Mouse (Mus musculus) right cerebral cortex, adult 18-20 months (tissue): Measurements from ENCODE around the gene Bex4.
A peak's percentile ranks its signal among the peaks of the same experiment; 100 is the strongest.
"Not testable (repeated sequence)": the region's sequence is repeated elsewhere in the genome, so short reads cannot be mapped to it uniquely, and the experiment has no call there.

Source experiments
- DNase-seq: peaks from one replicate; pipeline ENCODE4 v3.0.0; 2022; ENCODE audit warnings: mixed read lengths

The Bex4 gene

DNA sequence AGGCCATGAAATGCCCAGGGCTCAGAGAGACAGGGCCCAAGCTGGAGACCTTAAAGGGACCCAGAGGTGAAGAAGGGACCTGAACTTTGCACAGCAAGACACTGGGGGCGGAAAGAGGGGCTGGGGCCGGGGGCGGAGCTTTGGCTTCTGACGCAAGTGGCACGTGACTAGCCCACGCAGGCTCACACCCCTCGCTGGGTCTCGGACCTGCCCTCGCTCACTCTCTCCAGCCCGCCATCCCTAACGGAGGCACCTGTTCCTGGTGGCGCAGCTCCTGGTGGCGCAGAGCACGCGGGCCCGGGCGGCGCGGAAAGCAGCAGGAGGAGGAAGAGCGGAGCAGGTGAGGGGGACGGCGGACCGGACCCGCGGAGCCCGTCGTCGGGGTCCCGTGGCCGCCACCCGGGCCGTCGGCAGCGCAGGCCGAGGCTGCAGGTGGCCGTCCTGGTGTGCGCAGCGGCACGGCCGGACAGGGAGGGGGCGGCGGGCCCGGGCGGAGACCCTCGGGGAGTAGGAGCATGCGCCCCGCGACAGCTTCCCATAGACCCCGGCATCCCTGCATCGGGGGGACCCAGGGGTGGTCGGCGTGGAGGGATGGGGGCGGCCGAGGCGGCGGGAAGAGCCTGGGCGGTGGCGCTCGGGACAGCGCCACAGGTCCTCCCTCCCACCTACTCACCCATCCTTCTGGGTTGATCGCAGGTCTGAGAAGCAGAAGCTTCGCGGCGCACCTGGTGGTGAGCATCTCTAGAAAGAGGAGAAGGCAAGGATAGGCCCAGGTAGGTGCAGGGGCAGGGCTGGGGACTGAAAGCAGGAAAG lies at the start of gene Bex4:
Gene Bex4, plus strand, starts transcription at position 170 of the 813 bp plus-strand sequence.
- DNase-seq = not testable (repeated sequence)

DNA sequence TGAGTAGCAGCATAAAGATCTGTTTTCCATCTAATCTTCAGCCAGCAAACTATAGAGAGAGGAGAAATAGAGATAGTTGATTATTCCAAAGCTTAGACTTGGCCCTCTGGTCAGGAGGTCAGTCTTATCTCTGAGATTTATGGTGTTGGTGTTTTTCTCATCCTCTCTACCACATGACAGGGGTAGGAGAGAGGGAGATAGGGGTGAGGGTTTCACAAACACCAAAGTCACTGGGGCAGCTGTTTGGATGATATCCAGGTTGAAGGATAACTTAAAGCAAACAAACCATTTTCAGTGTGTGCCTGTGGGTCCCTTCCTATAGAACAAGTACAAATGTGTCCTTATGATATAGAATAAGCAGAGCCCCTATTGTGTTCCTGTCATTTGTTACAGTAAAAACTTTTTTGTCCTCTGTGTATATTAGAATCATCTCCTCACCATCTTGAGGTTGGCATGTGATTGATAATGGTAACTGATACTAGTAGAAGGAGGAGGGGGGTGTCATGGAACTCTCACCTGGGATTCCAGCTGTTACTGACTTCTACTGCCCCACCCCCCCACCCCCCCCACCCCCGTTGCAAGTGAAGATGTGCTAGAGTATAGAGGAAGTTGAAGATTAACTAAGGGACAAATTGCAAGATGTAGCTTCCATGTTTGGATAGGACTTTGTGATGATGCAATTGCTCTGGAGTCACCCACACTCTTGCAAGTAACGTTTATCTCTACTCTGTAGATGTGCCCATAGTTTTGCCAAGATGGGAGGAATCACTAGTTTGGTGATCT lies 46.1 kb upstream of the Bex4 start:
- DNase-seq = no peak

DNA sequence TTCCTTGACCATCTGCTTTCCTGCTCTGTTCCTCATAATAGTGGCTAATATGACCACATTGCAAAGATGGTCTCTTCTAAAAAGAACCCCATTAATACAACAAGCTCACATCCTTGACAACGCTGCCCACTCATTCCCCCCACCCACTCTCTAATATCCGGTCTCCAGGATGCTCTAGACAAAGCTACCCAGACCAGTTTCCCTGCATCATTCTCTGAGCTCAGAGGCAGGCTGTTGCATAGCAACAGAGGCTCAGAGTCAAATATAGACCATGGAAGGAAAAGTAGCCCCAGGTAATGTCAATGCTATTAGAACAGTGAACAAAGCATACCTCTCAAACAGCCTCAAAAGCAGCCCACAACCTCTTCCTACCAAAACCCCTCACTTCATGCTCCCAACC lies 44.4 kb upstream of the Bex4 start:
- peak; percentile 22 for DNase-seq

DNA sequence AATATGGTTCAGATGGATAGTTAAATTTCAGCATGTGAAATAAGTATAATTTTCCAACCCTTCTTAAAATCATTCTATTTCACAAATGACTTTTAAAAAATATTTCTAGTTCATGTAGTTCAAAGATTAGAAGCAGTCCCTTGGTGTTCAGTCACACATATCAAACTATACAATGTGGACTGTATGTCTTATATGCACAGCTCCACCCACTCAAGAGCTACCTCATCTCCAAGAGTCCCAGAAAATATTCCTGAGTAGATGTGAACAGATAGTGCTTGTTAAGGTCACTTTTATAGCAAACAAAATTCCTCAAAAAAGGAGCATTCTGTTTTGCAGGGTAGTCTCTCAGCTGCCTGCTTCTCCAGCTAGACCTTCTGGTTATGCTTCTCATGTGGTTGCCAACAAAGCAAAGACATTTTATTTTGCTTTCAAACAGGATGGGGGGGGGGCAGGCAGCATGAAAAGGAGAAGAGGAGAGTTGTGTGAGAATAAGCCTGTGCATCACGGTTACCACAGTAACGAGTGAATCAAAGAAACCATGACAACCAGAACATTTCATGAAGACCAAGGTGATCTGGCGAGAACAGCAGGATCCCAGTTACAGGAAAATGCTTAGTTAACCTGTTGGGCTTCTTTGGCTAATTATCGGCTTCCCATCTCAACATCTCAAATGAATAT lies 34.6 kb upstream of the Bex4 start:
- DNase-seq = peak; percentile 5

DNA sequence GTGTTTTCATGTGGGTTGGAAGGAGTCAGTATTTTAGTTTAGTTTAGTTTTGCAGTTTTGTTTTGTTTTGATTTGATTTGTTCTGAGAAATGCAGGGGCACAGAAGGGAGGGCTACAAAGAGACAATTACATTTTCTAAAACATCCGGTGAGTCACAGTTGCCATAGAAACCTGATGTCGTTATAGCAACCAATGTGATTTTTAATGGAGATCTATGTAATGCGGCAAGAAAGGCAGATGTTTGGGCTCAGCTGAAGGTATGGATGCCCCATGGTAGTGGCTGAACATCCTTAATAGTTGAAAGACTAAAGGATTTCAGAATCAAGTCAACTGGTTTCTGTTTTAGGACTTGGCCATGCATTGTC lies 34.1 kb upstream of the Bex4 start:
- DNase-seq = peak; percentile 7

DNA sequence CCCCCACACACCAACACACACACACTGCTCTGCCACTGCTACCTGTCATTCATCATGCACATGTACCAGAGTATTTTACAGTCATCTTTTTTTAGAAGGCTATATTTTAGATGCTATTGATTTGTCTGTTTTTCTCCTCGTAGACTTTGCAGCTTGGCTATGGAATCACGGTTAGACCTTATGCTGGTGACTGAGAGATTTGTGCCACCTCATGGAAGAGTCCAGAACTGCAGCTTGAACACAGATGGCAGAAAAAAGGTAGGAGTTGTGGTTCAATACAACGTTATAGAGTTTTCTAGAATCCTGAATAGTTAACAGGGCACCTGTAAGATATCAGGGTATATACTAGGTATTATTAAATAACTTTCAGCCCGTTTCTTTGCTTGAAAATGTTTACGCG lies 30.9 kb upstream of the Bex4 start:
- DNase-seq = peak; percentile 57

DNA sequence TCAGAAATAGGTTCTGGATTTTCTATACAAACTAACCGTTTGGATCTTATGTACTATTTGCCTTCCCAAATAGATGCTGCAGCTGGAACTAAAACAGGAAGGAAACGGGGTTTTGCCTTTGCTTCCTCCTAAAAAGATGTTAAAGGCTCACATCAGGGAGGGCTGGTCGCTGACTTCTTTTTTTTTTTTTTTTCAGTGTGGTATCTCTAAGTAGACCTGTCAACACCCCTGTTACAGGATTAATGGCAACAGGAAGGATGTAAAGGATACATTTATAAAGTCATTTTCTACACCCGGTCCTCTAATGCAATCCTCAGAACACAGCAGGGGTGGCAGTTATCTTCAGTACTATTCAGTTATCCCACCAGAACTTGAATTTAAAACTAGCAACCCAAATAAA lies 23.8 kb upstream of the Bex4 start:
- no peak for DNase-seq

DNA sequence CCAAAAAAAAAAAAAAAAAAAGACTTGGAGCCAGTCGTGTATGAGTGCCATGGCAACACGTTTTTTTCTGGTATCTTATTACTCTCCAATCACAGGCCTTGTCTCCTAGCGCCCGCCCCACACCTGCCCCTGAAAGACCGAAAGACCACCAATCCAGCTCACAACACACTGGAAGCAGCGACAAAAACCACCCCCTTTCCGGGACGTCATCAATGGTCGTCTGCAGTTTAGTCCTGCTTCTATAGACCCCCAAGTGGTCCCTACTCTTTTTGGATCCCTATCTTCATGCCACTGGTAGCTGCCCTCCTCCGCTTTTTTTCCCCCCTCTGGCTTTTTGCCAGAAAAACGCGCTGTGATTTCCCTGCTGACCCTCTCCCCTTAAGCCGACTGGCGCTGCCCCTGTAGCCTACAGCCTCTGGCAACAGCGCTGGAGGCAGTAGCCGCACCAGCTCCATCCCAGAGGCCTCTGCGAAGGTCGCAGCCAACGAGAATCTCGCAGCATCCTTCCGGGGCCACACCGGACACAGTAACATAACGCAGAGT lies 23.3 kb upstream of the Bex4 start:
- DNase-seq = peak; percentile 78

DNA sequence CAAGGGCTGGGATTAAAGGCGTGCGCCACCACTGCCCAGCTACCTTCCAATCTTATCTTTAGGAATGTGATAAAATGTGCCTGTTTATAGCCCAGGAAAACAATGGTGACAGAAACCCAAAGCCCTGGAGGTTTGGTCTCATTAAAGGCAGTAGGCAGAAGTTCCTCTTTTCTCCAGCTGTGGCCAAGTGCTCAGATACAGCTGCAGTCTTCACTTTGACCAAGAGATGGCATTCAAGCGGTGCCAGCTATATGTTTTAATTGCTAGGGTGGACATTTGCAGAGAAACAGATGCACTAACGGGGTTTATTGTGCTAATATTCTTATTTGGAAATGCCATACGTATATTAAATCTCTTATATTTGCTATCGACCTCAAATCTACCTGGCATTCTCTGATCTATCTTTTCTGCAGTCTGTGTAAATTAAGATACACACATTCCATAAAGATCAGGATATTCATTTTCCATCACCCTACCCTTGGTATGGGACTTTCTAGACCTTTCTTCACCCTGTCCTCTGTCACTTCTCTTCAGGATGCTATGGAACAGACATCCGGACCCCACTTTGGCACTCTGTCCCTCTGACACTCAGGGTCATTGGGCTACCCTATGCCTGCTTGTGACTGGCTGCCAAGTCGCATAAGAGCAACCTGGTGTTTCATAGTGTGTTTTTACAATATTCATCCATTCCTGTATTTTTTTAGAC lies 11.6 kb upstream of the Bex4 start:
- no peak for DNase-seq

DNA sequence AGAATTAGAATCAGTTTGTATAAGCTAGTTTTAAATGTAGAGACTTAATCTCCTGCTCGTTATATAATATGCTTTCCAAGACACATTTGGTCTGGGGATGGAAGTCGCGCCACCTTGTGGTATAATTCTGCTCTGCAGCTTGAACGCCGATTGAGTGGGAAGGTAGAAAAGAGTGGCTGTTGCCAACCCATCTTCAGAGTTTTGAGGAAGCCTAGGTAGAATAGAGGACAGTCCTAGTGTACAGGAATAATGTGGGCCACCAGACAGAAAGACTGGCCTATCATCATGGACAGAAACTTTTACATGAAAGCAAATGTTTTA lies 11.1 kb upstream of the Bex4 start:
- peak; percentile 51 for DNase-seq

DNA sequence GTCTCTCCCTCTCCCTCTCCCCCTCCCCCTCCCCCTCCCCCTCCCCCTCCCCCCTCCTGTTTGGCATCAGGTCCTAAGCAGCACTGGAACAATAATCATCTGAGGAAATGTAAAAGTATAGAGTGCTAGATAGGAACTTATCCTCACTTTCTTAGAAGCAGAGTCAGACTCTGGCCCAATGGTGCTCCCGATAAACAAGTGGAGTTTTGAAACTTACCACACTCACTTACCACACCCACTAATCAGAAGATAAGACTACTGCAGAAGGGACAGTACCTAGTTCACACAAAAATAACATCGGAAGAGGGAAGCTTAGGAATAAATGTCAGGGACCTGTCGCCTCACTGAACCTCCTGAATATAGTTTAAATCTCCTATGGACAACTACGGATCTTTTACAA lies 3.2 kb upstream of the Bex4 start:
- DNase-seq = no peak

DNA sequence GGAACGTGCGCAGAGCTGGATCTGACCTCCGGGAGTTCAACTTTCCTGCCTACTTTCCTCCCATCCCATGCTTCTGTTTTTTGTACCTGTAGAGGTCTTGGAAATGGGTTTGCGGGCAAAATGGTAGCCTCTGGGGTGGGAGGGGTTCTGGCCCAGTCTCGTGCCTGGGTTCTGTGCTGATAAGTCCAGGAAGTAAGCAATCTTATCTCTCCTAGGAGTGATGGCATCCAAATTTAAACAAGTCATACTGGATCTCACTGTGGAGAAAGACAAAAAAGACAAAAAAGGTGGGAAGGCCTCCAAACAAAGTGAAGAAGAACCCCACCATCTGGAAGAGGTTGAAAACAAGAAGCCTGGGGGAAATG lies 826 bp downstream of the Bex4 start:
- DNase-seq = not testable (repeated sequence)

DNA sequence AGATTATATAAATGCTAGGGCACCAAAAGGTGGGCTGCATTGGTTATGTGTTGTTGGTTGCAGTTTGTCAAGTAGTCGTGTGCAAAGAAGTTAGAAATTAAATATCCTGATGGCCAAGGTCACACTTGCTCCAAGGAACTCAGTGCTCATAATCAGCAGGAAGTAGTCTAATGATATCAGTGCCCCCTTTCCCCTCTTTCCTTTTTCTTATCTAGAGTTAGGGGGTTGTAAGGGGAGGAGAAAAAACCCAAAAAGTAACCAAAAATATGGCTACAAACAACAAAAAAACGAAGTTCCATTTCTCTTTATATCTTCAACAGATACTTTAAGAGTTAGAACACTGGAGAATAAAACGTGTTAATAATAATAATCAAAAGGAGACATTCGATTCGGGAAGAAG lies 2.6 kb downstream of the Bex4 start:
- DNase-seq = no peak

DNA sequence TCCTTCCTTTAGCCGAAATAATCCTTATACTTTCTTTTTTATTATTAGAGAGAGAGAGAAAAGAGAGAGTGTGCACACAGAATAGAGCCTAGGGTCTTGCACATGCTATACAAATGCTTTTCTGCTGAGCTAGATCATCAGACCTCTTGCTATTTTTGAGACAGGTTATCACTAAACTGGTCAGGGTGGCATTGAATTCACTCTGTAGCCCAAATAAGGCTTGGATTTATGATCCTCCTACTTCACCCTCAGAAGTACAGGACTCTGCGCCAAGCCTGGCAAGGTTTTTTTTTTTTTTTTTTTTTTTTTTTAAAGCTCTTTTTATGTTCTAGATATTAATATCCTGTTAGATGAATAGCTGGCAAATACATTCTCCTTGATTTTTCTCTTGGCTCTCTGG lies 4.9 kb downstream of the Bex4 start:
- no peak for DNase-seq

DNA sequence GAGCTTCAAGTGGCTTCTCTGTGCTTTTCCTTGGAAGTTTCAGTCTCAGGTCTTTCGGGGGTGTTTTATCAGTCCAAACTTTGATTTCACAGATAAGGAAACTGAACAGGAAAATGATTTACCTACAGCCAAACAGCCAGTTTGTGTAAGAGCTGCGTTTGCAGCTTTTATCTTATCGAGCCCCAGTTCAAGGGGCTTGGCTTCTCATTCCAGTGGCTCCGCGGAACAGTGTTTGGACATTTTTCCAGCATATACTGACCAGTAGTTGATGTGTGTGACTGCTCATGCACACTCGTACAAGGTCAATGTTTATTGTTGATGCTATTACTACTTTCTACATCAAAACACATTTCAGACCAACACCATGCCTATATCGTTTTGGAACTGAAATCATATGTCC lies 5.4 kb downstream of the Bex4 start:
- DNase-seq = no peak

DNA sequence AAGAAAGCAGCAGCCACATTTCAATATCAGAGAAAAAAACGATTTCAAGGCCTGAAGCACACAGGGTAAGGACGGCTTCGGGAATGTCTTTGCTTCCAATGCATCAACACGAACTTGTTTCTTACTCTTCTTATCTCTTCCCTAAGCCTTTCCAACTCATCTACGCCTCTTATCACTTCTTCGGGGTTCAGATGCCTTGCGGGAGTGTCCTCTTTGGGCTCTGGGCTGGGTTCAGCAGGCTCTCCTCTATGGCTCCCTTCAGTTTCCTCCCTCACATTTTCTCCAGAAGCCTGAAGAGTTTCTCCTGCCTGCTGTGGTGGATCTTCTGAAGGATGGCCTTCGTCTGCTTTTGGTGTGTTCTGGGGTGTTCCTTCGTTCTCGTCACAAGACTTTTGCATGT lies 31.8 kb downstream of the Bex4 start:
- no peak for DNase-seq

DNA sequence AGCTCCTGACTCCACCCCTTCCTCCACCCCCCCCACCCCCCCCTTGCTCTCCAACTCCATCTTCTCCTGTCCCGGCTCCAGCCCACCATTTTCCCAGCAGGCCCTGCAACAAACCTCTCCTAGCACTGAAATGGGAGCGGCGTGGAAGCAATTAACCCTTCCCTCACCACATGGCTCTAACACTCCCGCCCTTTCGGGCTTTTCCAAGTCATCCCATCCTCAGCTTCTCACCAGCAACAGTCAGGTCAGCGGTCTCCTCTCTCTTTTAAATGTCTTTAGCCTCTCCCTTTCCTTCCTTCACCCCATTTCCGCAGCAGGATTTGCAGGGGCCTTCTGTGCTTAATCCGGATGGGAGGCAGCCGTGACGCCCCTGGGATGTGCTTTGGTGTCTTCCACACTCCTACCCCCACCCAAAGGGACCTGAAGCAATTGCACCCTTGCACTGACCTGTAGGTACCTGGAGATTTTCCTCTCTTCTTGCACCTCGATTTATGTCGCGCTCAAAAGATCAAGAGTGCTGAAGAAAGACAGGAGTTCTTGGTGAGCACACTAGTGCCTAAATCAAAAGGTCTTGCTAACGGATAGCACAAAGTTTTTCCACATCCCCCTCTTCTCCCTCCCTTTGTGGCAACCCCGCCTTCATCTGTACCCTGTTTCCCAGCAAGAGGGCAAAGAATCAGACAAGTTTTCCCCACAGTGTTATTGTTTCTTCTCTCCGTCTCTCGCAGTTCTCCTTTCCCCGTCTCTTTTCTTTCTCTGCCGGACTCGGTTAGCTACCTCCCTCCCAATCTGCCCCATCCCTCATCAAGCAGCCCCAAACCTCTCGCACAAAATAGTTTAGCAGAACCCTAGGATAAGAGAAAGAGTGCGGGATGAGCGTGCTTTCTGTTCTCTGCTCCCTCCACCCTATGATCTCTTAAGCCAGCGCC lies 32.7 kb downstream of the Bex4 start:
- peak; percentile 54 for DNase-seq

DNA sequence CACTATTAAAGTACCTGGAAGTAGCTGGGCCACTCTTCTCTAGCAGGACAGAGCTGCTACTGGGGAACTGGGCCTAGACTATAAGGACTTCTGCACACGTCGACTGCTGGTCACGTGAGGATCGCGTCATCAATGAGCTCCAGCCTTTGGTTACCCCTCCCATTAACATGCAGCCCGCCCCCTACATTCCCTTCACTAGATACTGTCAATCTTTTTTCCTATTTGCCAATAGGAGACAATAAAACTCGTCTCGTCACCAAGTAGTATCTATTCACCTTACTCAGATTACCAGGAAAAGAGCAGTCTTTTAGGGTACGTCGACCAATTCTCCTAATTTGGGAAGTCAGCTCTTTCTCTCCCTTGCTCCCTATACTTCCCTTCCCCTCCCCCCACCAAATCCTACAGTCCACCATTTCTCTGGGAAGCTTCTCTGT lies 33.3 kb downstream of the Bex4 start, which contains the start of gene Tceal8:
Gene Tceal8, minus strand, starts transcription at position 225 of the 434 bp plus-strand sequence.
- DNase-seq = peak; percentile 80

DNA sequence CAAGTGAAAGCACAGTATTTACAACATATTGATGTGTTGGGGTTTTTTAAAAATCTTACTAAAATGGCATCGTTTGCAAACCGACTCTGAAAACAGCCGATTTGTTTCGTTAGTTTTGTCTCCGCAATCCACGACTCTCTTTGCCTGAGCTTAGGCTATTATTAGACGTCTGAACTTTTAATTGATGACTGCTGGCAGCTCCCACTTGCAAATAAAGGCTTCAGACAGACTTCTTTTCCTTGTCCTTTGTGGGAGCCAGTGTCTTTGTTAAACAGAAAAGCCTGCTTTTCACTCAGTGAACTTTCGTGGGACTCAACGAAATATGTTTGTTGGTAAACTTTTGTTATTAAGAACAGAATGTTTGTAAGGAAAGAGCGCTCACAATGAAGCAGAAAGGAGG lies 34.0 kb downstream of the Bex4 start:
- DNase-seq = no peak

DNA sequence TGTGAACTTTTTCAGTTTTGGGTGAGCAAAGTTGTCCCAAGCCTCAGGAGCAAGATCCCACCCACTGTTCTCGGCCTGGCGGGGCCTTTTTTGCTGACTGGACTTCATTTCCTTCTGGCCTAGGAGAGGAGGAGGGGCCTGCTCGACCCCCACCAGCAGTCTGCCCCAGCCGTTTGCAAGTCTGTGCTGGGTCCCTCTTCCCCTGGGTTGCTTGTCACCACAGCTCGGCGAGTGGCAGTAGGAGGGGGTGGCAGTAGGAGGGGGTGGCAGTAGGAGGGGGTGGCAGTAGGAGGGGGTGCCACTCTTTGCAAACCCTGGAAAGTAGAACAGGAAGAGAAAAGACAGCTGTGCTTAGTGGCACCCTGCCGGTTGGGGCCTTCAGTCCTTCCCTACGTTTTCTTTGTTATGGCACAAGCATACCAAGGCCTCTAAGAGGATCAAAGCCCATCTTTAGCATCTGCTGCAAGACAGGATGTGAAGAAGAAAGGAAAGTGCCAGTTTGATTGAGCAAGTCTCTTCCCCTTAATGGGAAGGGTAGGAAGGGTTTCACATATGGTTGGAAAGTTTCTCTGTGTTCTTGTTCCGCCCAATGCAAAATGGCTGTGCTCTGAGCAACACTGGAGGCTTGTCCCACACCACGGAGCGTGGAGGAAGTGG lies 42.2 kb downstream of the Bex4 start:
- no peak for DNase-seq

DNA sequence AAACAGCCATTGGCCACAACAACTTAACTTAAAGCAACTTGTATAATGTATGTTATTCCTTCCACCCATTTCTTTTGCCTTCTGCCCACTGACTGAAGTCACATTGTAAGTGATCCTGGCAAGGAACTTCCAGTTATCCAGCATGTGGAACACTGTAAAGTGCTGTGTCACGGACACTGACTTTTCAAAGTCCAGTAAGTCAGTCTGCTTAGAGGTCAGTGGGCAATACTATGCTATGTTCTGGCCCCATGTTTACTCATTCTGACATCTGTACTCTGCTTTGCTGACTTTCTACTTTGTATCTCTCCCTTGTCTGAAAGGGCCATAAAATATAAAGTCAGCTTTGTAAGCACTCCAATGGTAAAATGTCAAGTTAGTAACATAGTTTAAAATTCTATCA lies 44.3 kb downstream of the Bex4 start:
- no peak for DNase-seq
